Comparison of ENCODE assay signal across 8 mouse cellular contexts in genomic region chr11:42420634-42421470, GRCm38 (mm10). TPM values are rescaled to one million over a fixed set of nuclear protein-coding genes. Genes with fewer than 3 reads are reported as not detected.
DNase-seq lines count a peak whose midpoint lies in the region; ATAC-seq lines count a peak whose summit lies in the region.

No protein-coding gene starts in this region.

- no peak for ATAC-seq in heart, embryonic 14.5 days (ENCODE audit: insufficient number of reproducible peaks, insufficient read depth, low FRiP score, low read depth)
- ATAC-seq in megakaryocyte progenitor cell, adult 5-6 weeks (replicated peaks; ENCODE audit: poor library complexity) = no peak

- no peaks in the 10 kb centered on the region for H3K4me1 ChIP-seq in heart, embryonic 14.5 days (ENCODE audit: control insufficient read depth in 2 of 2, insufficient read depth in 2 of 2, low read length in 2 of 2)

- peak overlapping the region; percentile 69 for H3K9ac ChIP-seq in heart, embryonic 14.5 days (ENCODE audit: low read length)

- peak overlapping the region; percentile 88 for H3K4me2 ChIP-seq in heart, embryonic 14.5 days (ENCODE audit: low read length)

- H3K36me3 ChIP-seq in heart, embryonic 14.5 days (ENCODE audit: control insufficient read depth, insufficient read depth, low read length) = no peaks in the 10 kb centered on the region

- H3K9me3 ChIP-seq in heart, embryonic 14.5 days (ENCODE audit: control insufficient read depth, low read length) = no peaks in the 10 kb centered on the region

- peak overlapping the region in 1 of 2 experiments; percentile 30; a peak in 3 of 4 replicates for H3K27ac ChIP-seq in heart, embryonic 14.5 days (replicated peaks in 1 of 2; ENCODE audit: control insufficient read depth in 1 of 2, insufficient read depth in 1 of 2, low read depth in 2 of 2, low read length in 2 of 2)

- no peaks in the 10 kb centered on the region for H3K27me3 ChIP-seq in heart, embryonic 14.5 days (ENCODE audit: control insufficient read depth, insufficient read depth, low read length)

- WGBS in heart, embryonic 14.5 days = under 1% methylated on average over 21 of the region's 21 CpGs

- DNase-seq in thymus, postnatal 4 days = peak; percentile 9
- no peak for DNase-seq in thymus, adult 18-20 months
- peak; percentile 78 for DNase-seq in embryo, embryonic 10.5 days (ENCODE audit: low spot score)
- DNase-seq in layer of hippocampus, adult 8-10 months (ENCODE audit: low spot score in 2 of 2) = peak; percentile 52 to 69
- peak; percentile 32 for DNase-seq in lung, postnatal 10 days
- DNase-seq in right cerebral cortex, postnatal 4 days = peak; percentile 77

- H3K4me3 ChIP-seq in heart, embryonic 14.5 days (ENCODE audit: control insufficient read depth in 1 of 2, insufficient read depth in 1 of 2, low read depth in 1 of 2, low read length in 2 of 2) = peak overlapping the region; percentile 62 to 76

RNA-seq across cellular contexts. Expression of gene Gabrb2, which starts 1.3 kb away (rescaled TPM):
- 1.3 and 1.9 TPM in 2 replicates for polyA plus RNA-seq in heart, embryonic 14.5 days (2014; fragmentation: Nextera tagmentation; extraction: Ambion mirVana)
- 100 to 1,000 TPM; 137 to 162 (median 148) TPM for total RNA-seq in layer of hippocampus, adult 8-10 months (2022)
- not detected in 2 replicates for total RNA-seq in megakaryocyte progenitor cell, adult 5-6 weeks (2015)
- not detected in 2 replicates for total RNA-seq in megakaryocyte progenitor cell, adult 5-6 weeks (2017)

Comparison
In these comparisons a context has a peak if more than half of its experiments do, and no peak if none do; other contexts are left out.
1. DNase-seq: peak in thymus, postnatal 4 days (single experiment), embryo, embryonic 10.5 days (single experiment), layer of hippocampus, adult 8-10 months (2 of 2), lung, postnatal 10 days (single experiment) and right cerebral cortex, postnatal 4 days (single experiment); none in thymus, adult 18-20 months (0 of 2).
2. RNA of gene Gabrb2, which starts 1.3 kb away (total RNA-seq): 137 to 162 TPM in layer of hippocampus, adult 8-10 months; not detected in megakaryocyte progenitor cell, adult 5-6 weeks; every median in the first group is over 100 times any median in the second.